Mouse (Mus musculus) heart, adult 2 months (tissue): ENCODE measurements around the gene Mtrex.

Source experiments
- CTCF ChIP-seq: fragments of 200-600 bp; IDR thresholded peaks from 2 replicates; pipeline ENCODE4 v1.8.1; 2022; ENCODE audit warnings: antibody characterized with exemption, mild to moderate bottlenecking, moderate library complexity
- EP300 ChIP-seq: fragments of 200-500 bp; IDR thresholded peaks from 2 replicates; pipeline ENCODE4 v1.6.1; 2011; ENCODE audit warnings: low read depth, low read length, control low read depth; ENCODE audit not compliant: insufficient read depth
- POLR2A ChIP-seq: fragments of 200-500 bp; IDR thresholded peaks from 2 replicates; pipeline ENCODE4 v1.6.1; 2011; ENCODE audit warnings: mild to moderate bottlenecking, low read depth, low read length, control low read depth; ENCODE audit not compliant: insufficient read depth

GRCm38 (mm10) chr13:112857921-112858320 is 69.3 kb downstream of the Mtrex start:
- no peak for TF ChIP-seq CTCF
- no peak for TF ChIP-seq POLR2A
- TF ChIP-seq EP300: no peak
